Mouse (Mus musculus) lung, adult 18-20 months (tissue): ENCODE measurements around the gene Mxra8.

Experiments
- DNase-seq, 2 experiments: peaks; one replicate each; pipeline ENCODE4 v3.0.0; 2022; ENCODE audit warnings: mixed read lengths in 2 of 2

The Mxra8 gene

DNA sequence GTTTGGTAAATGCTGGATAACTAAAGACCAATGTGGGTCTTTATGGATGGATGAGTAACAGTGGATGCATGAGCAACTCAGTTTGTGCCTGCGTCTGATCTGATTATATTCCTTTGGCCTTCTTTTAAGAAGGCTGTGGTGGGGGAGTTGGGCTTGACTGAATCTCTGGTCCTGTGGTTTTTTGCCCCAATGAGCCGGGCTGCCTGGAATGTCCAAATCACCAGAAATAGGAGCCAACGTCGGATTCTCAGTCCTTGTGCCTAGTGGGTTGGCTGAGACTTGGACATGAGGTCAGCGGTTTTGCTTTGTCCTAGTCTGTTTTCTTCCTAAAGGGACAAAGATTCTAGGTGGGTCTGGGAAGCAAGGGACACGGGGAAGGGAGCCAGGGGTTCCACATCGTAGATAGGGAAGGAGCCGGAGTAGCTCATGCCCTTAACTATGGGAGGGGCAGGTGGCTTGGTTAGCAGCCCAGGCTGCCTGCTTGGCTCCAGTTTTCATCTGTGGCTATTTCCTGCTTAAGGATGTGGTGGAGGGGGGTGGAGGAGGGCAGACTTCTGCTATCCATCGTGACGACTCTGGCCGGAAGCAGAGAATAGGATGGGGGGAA is 2.0 kb upstream of the Mxra8 start:
- DNase-seq, result peak; percentile 67 to 70

DNA sequence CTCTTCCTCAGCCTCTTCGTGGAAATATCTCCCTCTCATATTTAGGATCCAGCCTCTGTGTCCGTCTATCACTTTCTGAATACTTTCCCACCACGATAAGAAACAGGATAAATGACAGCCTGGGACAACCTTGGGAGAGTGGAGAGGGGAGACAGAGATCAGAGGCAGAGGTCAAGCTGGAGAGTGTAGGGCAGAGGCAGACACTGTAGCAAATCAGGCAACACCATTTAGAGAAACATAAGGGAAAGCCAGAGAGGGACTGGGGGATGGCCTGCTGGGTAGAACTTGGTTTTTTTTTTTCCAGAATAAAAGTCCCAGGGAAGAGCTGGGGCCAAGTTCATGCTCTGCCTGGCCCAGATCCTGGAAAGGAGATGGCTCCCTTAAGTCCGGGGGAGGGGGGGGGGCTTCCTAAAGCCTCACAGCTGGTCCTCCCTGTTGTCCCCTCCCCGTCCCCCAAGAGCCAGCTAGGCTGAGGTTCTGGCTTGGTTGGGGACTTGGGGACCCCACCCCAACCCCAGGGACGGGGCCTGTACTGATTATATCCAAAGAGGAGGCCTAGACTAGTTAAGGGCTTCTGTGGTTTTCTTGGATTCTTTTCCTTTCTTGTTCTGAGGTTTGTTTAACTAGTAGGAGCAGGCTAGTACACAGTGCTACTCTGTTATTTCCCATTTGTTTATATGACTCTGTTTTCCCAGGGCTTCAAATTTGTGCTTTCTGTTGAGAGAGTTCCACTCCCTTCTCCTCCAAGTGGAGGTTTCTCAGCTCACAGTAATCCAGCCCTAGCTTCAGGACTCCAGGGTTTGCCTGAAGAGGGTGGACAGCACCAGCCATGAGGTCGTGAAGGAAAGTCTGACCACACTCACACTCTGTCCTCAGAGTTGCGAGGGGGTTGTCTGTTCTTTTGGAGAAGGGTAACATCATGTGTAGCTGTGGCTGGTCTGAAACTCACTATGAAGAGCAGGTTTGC is 1.0 kb upstream of the Mxra8 start:
- no peak for DNase-seq

DNA sequence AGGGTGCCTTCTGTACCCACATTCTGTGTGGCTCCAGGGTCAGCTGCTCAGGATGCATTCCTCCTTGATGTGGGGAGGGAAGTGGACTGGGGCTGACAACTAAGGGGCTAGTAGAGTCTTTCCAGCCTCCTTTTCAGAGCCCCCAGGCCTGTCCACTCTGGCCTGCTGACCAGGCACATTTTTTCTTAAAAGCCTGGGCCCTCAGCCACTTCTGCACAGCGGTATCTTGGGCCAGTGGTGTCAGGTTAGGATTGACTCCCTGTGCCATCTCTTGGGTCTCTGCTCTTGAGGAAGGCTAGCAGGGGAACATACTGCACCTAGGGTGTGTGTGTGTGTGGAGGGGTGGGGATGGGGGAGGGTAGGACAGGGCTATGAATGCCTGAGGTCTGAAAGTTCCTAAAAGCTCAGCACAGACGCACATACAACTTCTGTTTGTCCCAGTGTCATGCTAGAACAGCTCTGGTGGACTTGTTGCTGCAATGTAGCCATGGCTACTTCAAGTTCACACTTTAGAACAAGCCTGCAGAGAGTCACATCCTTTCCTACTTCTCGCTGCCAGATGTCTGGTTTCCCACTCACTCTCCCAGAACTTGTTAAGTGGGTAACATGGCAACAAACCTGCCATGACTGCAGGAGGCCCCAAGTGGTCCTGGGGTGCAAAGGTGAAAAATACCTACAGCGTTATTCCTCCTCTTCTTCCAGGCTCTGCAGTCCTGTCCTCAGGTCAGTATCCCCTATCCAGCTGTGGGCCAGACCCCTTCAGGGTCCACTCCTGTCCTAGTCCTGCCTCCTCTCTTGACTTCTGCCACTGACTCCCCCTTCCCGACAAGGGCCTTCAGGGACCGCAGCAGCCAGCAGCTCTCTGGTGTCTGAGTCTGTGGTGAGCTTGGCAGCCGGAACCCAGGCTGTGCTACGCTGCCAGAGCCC is 859 bp downstream of the Mxra8 start:
- no peak for DNase-seq

DNA sequence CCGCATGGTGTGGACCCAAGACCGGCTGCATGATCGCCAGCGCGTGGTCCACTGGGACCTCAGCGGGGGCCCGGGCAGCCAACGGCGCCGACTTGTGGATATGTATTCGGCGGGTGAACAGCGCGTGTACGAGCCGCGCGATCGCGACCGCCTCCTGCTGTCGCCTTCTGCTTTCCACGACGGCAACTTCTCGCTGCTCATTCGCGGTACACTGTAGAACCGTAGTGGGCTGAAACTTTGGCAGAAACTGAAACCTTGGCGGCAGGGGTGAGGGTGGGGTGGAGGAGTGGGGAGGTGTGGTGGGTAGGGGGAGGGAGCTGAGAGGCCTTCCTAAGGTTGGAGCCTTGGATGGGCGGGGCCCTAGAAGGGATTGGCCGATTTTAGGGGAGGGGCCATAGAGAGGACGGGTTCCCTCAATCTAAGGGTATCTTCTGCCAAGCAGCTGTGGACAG is 1.5 kb downstream of the Mxra8 start:
- peak; percentile 81 to 87 for DNase-seq

DNA sequence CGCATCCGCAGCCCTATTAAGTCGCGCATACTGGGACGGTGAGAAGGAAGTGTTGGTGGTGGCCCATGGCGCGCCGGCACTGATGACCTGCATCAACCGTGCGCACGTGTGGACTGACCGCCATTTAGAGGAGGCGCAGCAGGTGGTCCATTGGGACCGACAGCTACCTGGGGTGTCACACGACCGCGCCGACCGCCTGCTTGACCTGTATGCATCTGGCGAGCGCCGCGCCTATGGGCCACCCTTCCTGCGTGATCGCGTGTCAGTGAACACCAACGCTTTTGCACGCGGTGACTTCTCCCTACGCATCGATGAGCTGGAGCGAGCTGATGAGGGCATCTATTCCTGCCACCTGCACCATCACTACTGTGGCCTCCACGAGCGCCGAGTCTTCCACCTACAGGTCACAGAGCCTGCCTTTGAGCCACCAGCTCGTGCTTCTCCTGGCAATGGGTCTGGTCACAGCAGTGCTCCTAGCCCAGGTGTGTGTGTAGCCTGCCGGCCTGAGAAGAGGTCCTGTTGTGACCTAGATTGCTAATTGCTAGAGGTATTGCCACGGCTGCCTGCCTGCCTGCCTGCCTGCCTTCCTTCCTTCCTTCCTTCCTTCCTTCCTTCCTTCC is 2.3 kb downstream of the Mxra8 start:
- no peak for DNase-seq

DNA sequence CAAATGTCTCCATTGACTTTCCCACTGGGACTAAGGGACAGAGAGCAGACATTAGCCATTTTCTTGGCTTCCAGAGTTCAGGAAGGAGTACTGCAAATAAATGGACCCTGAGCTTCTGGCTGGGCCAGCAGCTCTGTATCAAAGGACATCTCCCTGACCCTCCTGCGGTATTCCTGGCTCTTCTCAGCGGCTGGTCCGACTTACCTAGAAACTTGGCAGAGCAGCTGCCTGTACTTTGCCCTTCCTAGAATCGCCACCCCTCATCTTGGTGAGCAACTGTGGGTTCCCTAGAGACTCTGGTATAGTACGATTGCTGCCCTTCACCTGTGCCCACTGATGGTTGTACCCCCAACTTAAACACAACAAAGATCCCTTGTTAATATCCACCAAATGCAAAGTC is 3.8 kb downstream of the Mxra8 start:
- DNase-seq, result no peak

DNA sequence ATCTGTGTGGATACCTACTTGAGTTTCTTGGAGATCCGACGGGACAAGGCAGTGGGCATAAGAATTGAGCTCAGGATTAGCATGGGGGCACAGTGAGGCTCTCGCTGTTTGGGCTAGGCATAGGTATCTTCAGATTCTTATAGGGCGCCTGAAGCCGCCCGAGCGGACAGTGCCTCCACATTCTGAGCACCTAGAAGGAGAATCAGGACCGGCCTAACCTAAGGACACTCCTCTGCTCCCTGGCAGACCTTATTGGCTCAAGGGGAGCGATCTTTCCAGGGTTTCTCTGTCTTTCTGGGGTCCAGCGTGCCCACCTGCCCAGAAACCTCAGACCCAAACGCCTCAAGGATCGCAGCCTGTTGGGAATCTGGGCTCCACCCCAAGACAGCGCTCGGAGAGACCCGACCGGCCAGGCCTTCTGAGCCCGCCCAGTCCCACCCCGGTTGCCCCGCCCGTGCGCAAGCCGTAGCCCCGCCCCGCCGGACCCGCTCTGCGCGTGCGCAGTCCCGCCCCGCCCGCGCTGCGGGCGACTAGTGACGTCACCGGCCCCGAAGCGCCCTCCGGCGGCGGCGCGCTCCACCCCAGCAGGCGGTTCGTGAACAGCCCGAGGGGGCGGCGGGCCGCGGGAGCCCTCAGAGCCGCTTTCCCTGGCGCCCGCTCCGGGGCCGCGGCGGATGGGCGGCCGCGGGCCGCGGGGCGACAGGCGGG is 7.5 kb downstream of the Mxra8 start, which contains the start of gene Dvl1:
Dvl1 (plus strand) TSS at position 532 of the 708 bp plus-strand sequence.
- peak; percentile 90 to 91 for DNase-seq

DNA sequence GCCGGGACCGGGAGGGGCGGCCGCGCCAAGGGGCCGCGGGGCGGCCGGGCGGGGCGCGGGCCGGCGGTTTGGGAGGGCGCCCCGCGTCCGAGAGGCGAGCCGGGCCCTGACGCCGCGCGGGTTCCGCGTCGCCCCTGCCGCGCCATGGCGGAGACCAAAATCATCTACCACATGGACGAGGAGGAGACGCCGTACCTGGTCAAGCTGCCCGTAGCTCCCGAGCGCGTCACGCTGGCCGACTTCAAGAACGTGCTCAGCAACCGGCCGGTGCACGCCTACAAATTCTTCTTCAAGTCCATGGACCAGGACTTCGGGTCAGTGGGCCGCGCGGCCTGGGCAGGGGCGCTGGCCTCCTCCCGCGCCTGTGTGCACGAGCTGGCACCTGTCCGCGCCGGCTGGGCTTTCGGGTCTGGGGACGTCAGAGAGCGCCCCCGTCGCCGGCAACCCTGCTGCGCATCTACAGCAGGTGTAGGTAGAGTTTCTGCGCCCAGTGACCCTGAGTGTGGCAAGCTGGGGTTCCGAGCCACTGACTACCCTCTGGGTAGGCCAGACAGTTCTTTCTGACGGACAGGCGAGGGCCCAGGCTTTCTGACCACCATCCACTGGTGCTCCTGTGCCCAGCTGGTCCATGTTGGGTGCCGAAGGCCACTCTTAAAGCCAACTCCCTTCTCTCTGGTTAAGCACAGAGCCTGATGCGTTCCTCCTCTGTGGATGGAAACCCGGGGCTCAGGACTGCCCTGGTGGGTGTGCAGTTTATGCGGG is 8.3 kb downstream of the Mxra8 start:
- DNase-seq, result peak; percentile 34 to 47

DNA sequence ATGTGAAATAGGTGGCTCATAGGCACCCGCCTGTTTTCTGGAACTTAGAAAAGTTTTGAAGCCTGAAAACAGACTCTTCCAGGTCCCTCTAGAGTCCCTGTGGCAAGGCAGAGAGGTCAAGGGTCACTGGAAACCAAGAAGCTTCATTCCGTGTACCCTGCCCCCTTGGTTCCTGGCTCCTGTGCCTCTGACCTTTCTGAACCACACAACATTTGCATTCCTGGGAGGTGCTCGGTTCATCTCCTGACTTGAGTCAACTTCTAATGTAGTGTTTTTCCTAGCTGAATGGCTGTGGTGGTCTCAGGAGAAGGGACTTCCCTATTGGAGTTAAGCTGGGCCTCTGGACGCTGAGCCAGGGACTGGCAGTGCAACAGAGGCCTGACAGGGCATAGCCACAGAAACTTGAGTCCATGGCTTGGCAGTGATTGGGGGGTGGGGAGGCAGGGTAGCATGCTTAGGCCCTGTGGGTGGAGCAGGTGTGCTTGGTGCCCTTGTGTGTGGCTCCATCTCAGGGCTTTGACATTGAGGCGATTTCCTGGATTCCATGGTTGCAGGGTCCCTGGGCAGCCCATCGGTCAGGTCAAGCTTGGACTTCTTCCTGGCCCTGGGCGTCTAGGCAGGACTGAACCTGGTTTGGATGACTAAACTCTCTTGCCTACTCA is 9.1 kb downstream of the Mxra8 start:
- DNase-seq, result no peak

DNA sequence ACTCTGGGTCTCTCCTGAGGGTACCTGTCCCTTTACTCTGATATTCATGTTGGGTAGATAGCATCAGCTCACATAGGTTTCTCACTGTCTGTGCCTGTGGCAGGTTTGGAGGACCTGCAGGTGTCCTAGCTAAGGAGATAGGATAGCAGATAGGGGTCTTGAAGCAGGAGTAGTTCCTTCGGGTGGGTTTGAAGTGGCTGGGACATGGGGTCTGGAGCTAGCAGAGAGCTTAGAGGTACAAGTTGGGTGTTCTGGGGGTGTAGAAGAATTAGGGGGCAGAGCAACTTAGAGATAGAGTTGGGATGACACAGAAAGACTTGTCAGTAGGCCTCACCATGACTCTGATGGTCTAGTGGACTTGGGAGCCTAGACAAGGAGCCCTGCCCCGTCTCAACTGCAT is 9.9 kb downstream of the Mxra8 start:
- no peak for DNase-seq

DNA sequence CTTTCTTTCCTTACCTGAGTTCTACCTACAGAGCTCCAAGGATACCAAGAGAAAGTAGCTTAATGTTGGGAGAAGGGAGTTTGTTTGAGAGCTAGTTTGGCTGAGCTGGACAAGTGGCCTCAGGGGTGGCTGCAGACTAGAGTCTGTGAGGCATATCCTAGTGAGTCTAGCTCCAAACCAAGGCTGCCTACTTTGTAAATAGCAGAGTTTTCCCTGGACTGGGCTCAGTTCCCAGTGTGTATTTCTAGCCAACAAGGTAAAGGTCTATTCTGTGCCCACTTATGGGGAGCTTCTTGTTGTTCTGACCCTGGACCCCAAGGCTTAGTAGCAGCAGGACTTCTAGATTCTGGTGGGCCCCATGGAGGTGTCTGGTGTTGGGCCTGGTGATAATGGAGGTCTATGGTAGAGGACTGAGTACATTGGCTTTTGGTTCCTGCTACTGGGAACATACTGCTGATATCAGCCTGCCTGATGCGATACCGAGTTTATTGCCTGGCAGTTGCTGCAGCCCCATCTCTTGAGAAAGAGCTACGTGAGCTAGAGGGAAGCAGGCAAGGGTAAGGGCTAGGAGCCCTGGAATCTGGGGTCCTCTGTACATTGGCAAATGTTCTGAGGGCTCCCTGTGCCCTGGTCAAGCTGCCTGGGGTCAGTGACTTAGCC is 10.4 kb downstream of the Mxra8 start:
- DNase-seq, result no peak

DNA sequence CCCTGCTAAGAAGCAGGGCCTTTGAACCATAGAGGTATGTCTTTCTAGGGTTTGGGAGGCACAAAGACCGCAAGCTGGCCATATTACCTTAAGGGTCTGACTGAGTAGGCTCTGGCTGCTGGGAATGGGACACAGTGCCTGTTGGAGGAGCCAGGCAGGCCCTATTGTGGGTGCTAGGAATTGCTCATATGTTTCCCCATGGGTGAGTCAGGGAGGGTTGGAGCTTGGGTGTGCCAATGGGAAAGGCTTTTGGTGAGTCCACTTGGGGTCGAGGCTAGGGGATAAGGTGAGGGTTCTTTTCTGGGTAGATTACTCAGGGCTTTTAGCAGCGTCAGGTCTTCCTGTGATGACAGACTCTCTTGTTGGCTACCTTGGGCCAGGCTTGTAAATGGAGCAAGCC is 11.9 kb downstream of the Mxra8 start:
- no peak for DNase-seq

DNA sequence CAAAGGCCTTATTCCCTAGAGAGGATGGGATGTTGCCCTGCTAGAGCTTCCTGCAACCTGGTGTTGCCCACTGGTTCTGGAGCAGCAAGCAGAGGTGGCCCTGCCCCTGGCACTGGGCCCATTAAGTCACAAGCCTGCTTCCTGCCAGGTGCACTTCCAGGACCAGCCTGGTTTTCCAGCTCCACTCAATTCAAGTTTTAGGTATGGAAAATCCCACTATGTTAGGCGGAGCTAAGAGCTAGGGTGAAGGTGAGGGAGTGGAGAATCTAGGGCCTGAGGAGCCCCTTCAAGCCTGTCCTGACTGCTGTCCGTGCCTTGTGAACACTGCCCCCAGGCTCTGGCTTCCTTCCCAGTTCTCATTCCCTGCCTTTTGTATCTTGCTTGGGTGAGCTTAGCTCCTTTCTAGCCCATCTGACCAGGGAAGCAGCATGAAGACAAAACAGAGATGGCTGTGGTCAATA is 12.5 kb downstream of the Mxra8 start:
- DNase-seq, result peak in 1 of 2 experiments; percentile 56

DNA sequence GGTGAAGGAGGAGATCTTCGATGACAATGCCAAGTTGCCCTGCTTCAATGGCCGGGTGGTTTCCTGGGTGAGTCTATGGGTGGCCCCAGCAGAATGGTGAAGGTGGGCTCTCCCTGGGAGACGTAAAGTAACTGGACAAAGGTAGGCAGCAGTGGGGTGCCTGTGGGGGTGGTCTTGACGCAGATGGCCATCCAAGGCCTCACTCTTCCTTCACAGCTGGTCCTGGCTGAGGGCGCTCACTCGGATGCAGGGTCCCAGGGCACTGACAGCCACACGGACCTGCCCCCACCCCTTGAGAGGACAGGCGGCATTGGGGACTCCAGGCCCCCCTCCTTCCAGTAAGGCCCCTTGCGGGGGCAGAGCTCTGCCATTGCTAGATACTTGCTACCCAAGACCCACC is 13.9 kb downstream of the Mxra8 start:
- no peak for DNase-seq

DNA sequence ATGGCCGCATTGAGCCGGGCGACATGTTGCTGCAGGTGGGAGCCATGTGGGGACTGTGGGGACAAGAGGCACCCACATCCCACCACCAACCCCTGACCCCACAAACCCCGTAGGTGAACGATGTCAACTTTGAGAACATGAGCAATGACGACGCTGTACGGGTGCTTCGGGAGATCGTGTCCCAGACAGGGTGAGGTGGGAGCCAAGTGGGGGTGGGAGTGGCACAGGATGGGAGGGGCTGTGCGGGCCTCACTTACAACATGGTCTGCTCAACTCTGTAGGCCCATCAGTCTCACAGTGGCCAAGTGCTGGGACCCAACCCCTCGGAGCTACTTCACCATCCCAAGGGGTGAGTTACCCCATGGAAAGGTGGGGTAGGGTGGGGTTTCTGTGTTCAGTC is 15.5 kb downstream of the Mxra8 start:
- no peak for DNase-seq

DNA sequence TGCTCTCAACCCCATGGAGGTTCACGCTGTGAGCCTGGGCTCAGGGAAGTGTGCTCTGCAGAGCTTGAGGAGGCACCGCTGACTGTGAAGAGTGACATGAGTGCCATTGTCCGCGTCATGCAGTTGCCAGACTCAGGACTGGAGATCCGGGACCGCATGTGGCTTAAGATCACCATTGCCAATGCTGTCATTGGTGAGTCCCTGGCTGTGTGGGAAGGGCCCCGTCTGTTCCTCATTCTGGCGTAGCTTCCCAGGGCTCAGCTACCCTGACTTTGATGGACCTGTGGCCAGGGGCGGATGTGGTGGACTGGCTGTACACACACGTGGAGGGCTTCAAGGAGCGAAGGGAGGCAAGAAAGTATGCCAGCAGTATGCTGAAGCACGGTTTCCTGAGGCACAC is 16.6 kb downstream of the Mxra8 start:
- DNase-seq, result no peak

DNA sequence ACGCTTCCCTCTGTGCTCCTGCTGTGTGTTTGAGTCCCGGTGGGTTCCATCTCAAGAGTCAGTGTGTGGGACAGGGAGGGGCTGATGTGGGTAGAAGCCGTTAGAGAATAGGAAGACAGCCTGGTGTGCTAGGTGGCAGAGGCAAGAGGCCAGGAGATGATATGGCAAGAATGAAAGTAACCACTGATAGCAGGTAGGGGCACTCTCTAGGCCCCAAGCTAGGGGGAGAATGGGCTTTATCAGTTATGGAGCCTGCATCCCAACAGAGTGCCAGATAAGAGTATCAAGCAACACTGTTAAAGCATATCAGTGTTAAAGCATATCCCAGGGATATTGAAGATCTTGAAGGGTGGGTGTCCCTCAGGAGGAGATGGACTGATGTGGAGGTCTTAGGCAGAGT is 17.4 kb downstream of the Mxra8 start:
- no peak for DNase-seq

DNA sequence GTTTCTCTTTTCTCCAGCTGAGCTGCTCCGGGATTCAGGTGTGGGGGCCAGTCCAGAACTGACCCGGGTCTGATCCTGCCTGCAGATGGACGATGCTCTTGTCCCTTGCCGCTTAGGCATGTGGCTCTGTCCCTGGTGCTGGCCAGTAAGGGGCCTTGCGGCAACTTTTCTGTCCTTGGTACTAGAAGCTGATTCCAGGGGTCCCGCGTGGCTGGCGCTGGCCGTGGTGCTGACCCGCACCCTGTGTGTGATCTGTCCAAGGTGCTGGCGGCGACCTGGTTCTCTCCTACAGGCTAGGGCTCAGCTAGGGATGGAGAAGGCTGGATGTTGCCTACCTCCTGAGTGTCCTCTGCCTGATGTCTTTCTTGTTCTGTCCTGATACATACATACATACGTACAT is 19.8 kb downstream of the Mxra8 start:
- peak in 1 of 2 experiments; percentile 14 for DNase-seq

DNA sequence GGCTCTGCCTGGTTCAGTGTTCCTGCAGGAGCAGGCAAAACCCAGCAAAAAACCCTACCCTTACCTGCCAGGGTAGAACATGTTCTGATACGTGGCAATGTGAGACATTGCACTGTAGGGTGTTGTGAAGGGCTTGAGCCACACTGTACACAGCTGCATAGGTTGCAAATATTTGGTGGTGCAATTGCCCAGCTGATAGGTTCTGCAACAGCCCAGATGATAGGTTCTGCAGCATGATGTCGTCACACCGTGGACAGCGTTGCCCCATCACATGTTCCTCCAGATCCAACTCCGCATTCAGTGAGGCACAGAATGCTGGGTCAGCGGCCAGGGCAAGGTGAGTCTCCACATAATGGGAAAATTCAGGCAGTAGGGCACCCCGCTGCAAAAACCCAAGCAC is 22.3 kb downstream of the Mxra8 start:
- DNase-seq, result no peak

DNA sequence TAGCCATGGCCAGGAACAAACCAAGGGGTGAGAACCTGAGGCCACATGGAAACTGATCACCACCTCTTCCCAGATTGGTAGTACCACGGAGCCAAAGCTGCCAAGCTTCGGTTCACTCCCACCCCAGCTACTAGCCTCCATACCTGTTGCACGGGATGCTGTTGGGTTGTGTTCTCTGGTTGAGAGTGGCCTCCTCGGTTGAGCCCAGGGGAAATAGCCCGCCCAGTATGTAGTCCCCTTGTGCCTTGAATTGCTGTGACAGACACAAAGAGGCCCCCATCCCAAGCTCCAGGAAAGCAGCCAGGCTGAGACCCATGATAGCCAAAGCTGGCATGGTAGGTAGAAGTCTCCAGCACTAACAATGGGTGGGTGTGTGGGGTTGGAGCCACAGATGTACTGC is 23.5 kb downstream of the Mxra8 start, which contains the start of gene Tas1r3:
Tas1r3 (minus strand) TSS at position 362 of the 400 bp plus-strand sequence.
- no peak for DNase-seq
